Mouse (Mus musculus) hindbrain, embryonic 15.5 days (tissue): ENCODE results near the gene P2ry6. TPM values are rescaled to one million over a fixed set of nuclear protein-coding genes. Genes with fewer than 3 reads are reported as not detected.

Experiments
- ATAC-seq: fragments of 200-750 bp; cut with Nextera tagmentation; 2 replicates; pipeline ENCODE4 v1.8.0; 2017; ENCODE audit warnings: low read depth, moderate number of reproducible peaks, moderate TSS enrichment; ENCODE audit not compliant: low FRiP score
- H3K27ac ChIP-seq: fragments of 300-500 bp; sonication (generic); replicated peaks from 2 replicates; pipeline ENCODE4 v1.5.1; 2015; ENCODE audit warnings: mild to moderate bottlenecking, inconsistent platforms
- H3K27me3 ChIP-seq: fragments of 300-500 bp; sonication (generic); 2 replicates; pipeline ENCODE4 v1.6.1; 2015; ENCODE audit warnings: control low read depth, inconsistent platforms
- H3K36me3 ChIP-seq: fragments of 300-500 bp; sonication (generic); 2 replicates; pipeline ENCODE4 v1.6.1; 2015; ENCODE audit warnings: control low read depth, inconsistent platforms
- H3K4me1 ChIP-seq: fragments of 300-500 bp; sonication (generic); replicated peaks from 2 replicates; pipeline ENCODE4 v1.6.1; 2015; ENCODE audit warnings: control low read depth, inconsistent platforms
- H3K4me2 ChIP-seq: fragments of 300-500 bp; sonication (generic); 2 replicates; pipeline ENCODE4 v1.6.1; 2015; ENCODE audit warnings: moderate library complexity, mild to moderate bottlenecking, inconsistent platforms
- H3K4me3 ChIP-seq: fragments of 300-500 bp; sonication (generic); 2 replicates; pipeline ENCODE4 v1.5.1; 2015; ENCODE audit warnings: mild to moderate bottlenecking, inconsistent platforms
- H3K9ac ChIP-seq: fragments of 300-500 bp; sonication (generic); 2 replicates; pipeline ENCODE4 v1.6.1; 2015; ENCODE audit warnings: inconsistent platforms
- H3K9me3 ChIP-seq: fragments of 300-500 bp; sonication (generic); 2 replicates; pipeline ENCODE4 v1.6.1; 2016; ENCODE audit warnings: control low read depth, inconsistent platforms
- WGBS: fragments of 180-500 bp; shearing (Covaris S2); methylation state at CpG from one replicate; pipeline ENCODE4 v1.1.7; 2015; 5-methylcytosine and 5-hydroxymethylcytosine counted together
- polyA plus RNA-seq: library from polyadenylated mRNA; unstranded; fragments of >200 nt; fragmentation: Nextera tagmentation; extraction: Ambion mirVana; gene quantifications from 2 replicates; pipeline ENCODE4 v1.2.1, GENCODE M21; 2015

The P2ry6 gene
- polyA plus RNA-seq, 1 experiment from 2014 or later, result 3.2 TPM

DNA sequence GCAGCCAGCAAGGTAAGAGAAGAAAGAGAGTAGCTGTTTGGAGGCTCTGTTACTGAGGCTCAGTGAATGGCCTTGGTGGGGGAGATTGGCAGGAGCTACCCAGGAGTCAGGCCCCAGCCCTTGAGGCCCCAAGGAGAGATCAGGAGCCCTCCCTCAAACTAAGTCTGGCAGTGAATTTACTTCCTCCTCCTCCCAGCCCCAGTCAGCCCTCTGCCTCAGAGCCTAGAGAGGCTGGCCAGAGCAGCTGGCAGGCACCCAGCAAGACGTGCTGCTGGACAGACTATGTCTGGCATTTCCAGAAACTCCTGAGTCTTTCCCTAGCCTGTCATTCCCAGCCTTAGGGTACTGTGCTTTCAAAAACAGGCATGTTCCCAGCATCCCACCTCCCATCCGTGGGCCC is 4.7 kb upstream of the P2ry6 start:
- no peak overlapping the region for H3K9ac ChIP-seq

DNA sequence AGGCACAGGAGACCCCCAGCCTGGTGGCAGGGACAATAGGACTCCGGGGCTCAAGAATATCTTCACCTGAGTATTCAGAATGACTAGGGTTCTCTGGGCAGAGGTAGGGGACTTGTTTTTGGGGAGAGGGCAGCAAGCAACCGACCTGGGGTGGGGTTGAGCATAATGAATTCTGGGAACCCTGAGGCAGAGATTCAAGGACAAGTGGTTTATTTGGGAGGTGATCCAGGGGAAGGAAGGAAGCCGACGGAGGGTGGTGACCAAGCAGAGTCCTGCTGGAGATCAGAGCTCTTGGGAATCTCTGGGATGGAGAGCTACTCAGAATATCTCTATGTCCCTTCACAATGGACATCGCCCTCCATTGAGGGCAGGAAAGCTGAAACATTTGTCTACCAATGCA is 3.7 kb upstream of the P2ry6 start:
- H3K4me3 ChIP-seq, result no peak overlapping the region
- H3K4me1 ChIP-seq, result peaks cover 14% of the 10 kb centered on the region
- WGBS, result 95% methylated on average over 5 of the region's 5 CpGs
- no peak overlapping the region for H3K27ac ChIP-seq
- H3K9ac ChIP-seq, result no peak overlapping the region
- ATAC-seq, result no peak
- no peaks in the 10 kb centered on the region for H3K9me3 ChIP-seq
- no peak overlapping the region for H3K4me2 ChIP-seq
- H3K27me3 ChIP-seq, result peaks cover 22% of the 10 kb centered on the region
- H3K36me3 ChIP-seq, result no peaks in the 10 kb centered on the region

More for the DNA sequence above, 4.7 kb upstream of the P2ry6 start:
- peaks cover 11% of the 10 kb centered on the region for H3K27me3 ChIP-seq
- ATAC-seq, result peak; percentile 51; the same call in 1 of the 2 replicates
- no peak overlapping the region for H3K4me2 ChIP-seq
- WGBS, result 33% methylated on average over 2 of the region's 2 CpGs
- no peak overlapping the region for H3K27ac ChIP-seq
- peaks cover 10% of the 10 kb centered on the region for H3K4me1 ChIP-seq
- H3K36me3 ChIP-seq, result no peaks in the 10 kb centered on the region
- no peak overlapping the region for H3K4me3 ChIP-seq
- no peaks in the 10 kb centered on the region for H3K9me3 ChIP-seq

DNA sequence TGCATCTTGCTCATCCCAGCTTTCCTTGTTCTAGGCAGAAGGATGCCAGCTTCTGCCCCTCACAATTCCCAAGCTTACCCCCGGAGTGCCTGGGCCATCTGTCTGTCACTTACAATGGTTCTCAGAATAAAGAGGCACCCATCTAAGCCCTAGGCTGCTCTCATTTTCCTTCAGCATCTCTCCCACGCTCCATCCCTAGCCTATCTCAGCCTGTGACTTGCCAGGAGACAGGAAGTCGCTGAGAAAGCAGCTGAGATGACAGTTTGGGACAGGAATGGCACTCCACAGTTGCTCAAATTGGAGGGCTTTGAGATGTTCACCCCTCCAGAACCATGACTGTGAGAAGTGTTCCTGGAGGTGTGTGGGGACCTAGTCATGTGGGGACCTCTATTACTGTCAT is 1.6 kb downstream of the P2ry6 start:
- ATAC-seq, result no peak
- Histone ChIP-seq H3K27me3 (peaks cover 32% of the 10 kb centered on the region), H3K9ac (no peak overlapping the region), H3K36me3 (no peaks in the 10 kb centered on the region), H3K9me3 (no peaks in the 10 kb centered on the region), H3K4me1 (peaks cover 18% of the 10 kb centered on the region), H3K4me2 (no peak overlapping the region), H3K27ac (no peak overlapping the region), H3K4me3 (no peak overlapping the region)
- 46% methylated on average over 3 of the region's 3 CpGs for WGBS

DNA sequence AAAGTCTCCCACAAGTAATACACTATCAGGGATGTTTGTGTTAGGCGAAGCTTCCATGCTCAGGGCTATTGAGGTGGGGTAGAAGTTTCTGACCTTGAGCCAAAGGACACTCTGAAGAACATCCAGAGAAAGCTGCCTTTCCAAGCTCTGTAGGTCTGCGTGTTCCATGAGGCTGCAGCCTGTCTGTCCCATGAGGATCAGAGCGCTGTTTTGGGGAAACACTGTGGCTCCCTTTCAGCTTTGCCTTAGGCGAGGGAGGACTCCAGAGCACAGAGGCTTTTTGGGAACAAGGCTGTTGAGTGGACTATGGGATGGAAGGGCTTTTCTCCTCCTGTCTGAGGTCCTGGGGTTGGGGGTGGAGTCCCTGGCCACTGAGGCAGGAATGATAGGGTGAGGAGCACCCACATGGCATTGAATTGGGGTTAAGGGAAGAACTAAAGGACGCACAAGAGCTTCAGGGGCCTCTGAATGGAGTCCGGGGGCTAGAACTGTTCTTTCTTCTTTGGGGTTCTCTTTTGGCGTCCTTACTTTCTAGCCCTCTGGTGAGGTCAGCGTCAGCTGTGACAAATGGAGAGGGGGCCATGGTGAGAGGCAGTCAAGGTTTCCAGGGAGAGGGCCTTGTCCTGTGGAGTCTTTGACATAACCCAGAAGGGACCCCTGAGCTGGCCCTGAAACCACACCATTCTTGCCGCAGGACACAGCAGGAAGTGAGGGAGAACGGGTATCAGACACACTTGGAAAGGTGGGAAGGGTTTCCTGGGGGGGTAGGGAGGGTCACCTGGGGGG is 5.4 kb downstream of the P2ry6 start:
- no peak for ATAC-seq
- Histone ChIP-seq H3K9ac (no peak overlapping the region), H3K9me3 (no peaks in the 10 kb centered on the region), H3K4me1 (peaks cover 7% of the 10 kb centered on the region; the same call in 1 of the 2 replicates), H3K4me2 (no peak overlapping the region), H3K36me3 (no peaks in the 10 kb centered on the region), H3K4me3 (no peak overlapping the region), H3K27ac (no peak overlapping the region), H3K27me3 (peaks cover 19% of the 10 kb centered on the region)
- WGBS, result 79% methylated on average over 10 of the region's 10 CpGs

DNA sequence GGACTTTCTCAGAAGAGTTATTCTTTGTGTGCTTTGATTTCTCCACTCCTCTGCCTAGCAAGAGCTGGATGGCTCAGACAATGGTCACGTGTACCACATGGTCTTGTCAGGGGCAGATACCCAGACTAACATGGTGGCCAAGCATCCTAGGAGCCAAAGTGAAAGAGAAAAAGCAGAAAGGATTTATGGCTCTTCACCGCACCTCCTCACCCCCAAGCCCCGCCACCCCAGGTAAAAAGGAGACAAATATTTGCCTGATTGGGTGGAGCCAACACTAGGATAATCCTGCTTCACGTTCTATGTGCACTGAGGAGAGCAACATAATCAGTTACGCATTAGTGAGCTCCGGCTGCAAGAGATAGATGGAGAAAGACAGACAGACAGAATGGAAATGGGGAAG is 6.1 kb downstream of the P2ry6 start:
- H3K27ac ChIP-seq, result no peak overlapping the region
- no peak overlapping the region for H3K4me2 ChIP-seq
- 0 out of 2 replicates have a peak, but pooled peaks cover 4% of the 10 kb centered on the region for H3K4me1 ChIP-seq
- 81% methylated on average over 6 of the region's 6 CpGs for WGBS
- H3K27me3 ChIP-seq, result peaks cover 12% of the 10 kb centered on the region
- no peaks in the 10 kb centered on the region for H3K36me3 ChIP-seq
- no peak overlapping the region for H3K9ac ChIP-seq
- no peak for ATAC-seq
- H3K4me3 ChIP-seq, result no peak overlapping the region
- H3K9me3 ChIP-seq, result no peaks in the 10 kb centered on the region

DNA sequence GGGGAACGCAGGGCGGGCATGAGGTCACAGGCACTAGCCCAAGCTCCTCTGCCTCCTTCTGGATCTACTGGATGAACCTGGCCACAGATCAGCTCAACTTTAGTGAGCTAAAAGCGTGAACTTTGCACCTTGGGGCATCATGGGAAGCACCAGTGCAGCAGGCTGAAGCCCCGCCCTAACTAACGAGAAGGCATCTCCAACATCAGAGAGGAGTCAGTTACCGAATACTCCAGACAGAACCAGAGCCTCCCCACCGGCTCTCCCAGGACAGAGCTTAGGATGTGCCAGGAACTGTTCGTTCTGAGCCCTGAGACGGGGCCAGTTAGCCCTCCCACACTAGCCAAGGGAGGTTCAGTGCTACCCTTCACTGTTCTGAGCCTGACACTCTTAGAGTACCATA is 6.6 kb downstream of the P2ry6 start:
- no peak overlapping the region for H3K4me2 ChIP-seq
- H3K9ac ChIP-seq, result no peak overlapping the region
- no peak overlapping the region for H3K27ac ChIP-seq
- H3K4me1 ChIP-seq, result 0 out of 2 replicates have a peak, but pooled peaks cover 2% of the 10 kb centered on the region
- H3K4me3 ChIP-seq, result no peak overlapping the region
- H3K27me3 ChIP-seq, result peaks cover 7% of the 10 kb centered on the region
- H3K9me3 ChIP-seq, result no peaks in the 10 kb centered on the region
- ATAC-seq, result no peak
- no peaks in the 10 kb centered on the region for H3K36me3 ChIP-seq
- 84% methylated on average over 9 of the region's 9 CpGs for WGBS

DNA sequence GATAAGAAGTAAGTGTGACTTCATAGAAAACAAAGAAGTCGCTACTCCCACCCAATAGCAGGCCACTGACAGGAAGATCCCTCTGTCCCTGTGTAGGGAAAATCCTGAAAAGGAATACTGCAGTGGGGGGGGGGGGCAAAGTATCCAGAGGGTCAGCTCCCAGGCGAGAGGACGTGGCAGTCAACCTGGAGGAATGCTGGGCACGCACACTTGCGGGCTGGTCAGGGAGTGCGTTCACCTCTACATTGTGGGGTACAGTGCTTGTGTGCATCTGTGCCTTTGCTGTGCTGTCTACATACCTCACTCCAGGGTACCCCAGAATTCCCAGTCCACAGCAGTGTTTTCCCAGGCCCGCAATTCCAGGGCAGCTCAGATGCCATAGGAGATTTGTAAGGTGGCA is 8.4 kb downstream of the P2ry6 start:
- no peaks in the 10 kb centered on the region for H3K9me3 ChIP-seq
- H3K27ac ChIP-seq, result no peak overlapping the region
- H3K36me3 ChIP-seq, result no peaks in the 10 kb centered on the region
- H3K4me1 ChIP-seq, result no peaks in the 10 kb centered on the region
- H3K4me3 ChIP-seq, result no peak overlapping the region
- no peak for ATAC-seq
- WGBS, result 85% methylated on average over 7 of the region's 7 CpGs
- no peaks in the 10 kb centered on the region for H3K27me3 ChIP-seq
- H3K9ac ChIP-seq, result no peak overlapping the region
- no peak overlapping the region for H3K4me2 ChIP-seq

DNA sequence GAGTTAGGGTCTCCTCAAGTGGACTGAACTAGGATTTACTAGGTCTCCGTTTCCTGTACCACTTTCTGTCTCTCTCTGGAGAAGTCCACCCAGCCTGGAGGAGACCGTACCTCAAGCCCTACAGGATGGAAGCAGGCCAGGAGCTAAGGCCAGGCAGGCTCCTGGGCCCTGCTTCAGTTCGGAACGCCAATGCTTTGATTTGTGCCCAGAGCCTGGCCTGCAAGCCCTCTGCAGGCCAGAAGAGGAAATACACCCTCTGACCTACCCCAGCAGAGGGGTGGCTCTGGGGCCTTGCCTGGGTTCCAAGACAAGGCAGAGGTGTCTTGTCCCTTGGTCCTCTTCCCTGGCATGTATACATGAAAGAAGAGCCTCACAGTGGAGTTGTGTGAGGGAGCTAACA is 9.4 kb downstream of the P2ry6 start:
- 24% methylated on average over 4 of the region's 4 CpGs for WGBS
- Histone ChIP-seq H3K27ac (no peak overlapping the region), H3K4me2 (no peak overlapping the region), H3K9me3 (no peaks in the 10 kb centered on the region), H3K9ac (no peak overlapping the region), H3K4me1 (no peaks in the 10 kb centered on the region), H3K4me3 (no peak overlapping the region), H3K36me3 (no peaks in the 10 kb centered on the region), H3K27me3 (no peaks in the 10 kb centered on the region)
- ATAC-seq, result no peak

DNA sequence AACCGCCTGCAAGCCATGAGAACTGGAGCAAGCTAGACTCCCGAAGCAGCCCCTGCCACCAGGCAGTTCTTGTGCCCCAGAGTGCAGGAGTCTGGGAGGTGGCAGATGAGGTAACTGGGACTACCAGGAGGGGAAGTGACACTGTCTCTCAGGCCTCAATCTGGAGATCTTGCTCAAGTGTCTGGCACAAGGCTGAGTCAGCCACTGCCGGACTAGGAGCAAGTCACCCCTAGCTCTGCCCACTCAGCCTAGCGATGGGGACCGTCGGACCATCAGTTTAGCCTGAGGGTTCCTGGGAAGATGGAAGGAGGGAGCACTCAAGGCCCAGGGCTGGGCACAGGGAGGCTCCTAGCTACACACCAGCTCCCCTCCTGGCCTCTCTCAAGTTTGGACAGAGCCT is 10.2 kb downstream of the P2ry6 start:
- 86% methylated on average over 6 of the region's 6 CpGs for WGBS
- Histone ChIP-seq H3K4me1 (no peaks in the 10 kb centered on the region), H3K4me2 (no peak overlapping the region), H3K36me3 (no peaks in the 10 kb centered on the region), H3K9me3 (no peaks in the 10 kb centered on the region), H3K9ac (no peak overlapping the region), H3K27ac (no peak overlapping the region), H3K4me3 (no peak overlapping the region), H3K27me3 (no peaks in the 10 kb centered on the region)
- ATAC-seq, result no peak

DNA sequence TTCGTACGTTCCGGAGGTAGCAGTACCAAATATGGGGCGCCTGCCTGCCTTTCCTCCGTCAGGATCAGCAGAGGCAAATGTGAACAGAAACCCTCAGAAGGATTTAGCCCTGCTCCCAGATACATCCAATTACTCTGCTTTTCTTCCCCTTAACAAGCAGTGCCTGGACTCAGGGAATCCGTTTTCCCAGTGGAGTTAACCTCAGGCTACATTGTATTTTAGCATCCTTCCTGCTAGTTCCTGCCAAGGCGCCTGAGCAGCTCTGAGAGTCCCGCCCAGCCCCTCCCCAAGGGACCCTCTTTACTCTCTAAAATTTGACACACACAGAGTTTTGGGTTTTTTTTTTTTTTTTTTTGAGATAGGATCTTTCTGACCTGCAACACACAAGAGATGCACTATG is 11.1 kb downstream of the P2ry6 start:
- H3K4me1 ChIP-seq, result no peaks in the 10 kb centered on the region
- no peaks in the 10 kb centered on the region for H3K36me3 ChIP-seq
- H3K9me3 ChIP-seq, result no peaks in the 10 kb centered on the region
- no peak overlapping the region for H3K4me2 ChIP-seq
- ATAC-seq, result no peak
- no peak overlapping the region for H3K9ac ChIP-seq
- H3K27ac ChIP-seq, result no peak overlapping the region
- H3K27me3 ChIP-seq, result no peaks in the 10 kb centered on the region
- 72% methylated on average over 8 of the region's 8 CpGs for WGBS
- no peak overlapping the region for H3K4me3 ChIP-seq

DNA sequence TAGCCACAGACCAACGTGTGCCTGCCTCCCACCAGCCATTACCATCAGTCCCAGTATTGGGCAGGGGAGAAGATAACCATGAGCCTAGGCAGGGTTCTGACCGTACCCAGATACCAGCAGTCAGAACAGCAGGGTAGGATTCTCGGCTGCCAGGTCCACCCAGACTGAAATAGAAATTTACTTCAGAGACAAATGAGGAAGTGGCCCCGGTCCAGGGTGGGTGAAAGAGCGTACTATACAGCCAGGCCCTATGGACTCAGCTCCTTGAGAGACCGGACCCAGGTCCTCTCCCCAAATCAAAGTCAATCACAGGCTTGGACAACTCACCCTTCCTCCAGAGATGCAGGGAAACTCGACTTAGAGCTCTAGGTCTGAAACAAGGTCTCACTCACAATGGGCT is 13.3 kb downstream of the P2ry6 start:
- Histone ChIP-seq H3K4me2 (no peak overlapping the region), H3K9ac (no peak overlapping the region), H3K27me3 (no peaks in the 10 kb centered on the region), H3K9me3 (no peaks in the 10 kb centered on the region), H3K4me3 (no peak overlapping the region), H3K27ac (no peak overlapping the region), H3K4me1 (no peaks in the 10 kb centered on the region), H3K36me3 (no peaks in the 10 kb centered on the region)
- WGBS, result 79% methylated on average over 7 of the region's 7 CpGs
- ATAC-seq, result no peak

DNA sequence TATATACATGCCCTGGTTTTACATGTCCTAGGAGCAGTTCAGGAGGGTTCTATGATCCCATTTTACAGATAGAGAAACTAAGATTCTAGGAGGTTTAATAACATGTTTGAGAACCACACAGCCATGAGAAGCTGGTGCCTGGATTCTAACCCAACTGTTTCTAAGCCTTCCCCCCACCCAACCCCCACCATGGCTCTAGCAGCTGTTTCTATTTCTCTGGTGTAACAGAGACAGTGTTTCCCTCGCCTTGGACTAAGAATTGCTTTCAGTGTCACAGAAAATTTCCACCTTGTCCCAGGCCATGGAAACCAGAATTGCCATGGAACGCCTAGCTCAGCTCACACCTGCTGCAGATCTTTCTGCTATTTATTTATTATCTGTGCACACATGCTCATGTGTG is 14.0 kb downstream of the P2ry6 start:
- ATAC-seq, result no peak
- Histone ChIP-seq H3K4me1 (no peaks in the 10 kb centered on the region), H3K4me3 (no peak overlapping the region), H3K27ac (no peak overlapping the region), H3K27me3 (no peaks in the 10 kb centered on the region), H3K36me3 (no peaks in the 10 kb centered on the region), H3K9me3 (no peaks in the 10 kb centered on the region), H3K9ac (no peak overlapping the region), H3K4me2 (no peak overlapping the region)
- 79% methylated on average over 2 of the region's 2 CpGs for WGBS

DNA sequence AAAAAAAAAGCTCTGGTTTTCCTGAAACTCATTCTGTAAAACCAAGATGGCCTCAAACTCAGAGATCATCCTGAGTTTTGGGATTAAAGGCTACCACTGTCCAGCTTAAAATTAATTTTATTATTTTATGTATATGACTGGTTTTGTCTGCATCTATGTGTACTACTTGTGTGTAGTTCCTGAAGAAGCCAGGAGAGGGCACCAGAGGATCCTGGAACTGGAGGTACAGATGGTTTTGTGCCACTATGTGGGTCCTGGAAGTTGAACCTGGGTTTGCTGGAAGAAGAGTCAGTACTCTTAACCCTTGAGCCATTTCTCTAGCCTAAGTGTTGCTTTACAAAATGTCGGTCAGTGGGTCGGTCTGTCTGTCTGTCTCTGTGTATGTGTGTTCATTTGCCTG is 16.0 kb downstream of the P2ry6 start:
- Histone ChIP-seq H3K36me3 (no peaks in the 10 kb centered on the region), H3K9me3 (no peaks in the 10 kb centered on the region), H3K27ac (no peak overlapping the region), H3K4me2 (no peak overlapping the region), H3K4me3 (no peak overlapping the region), H3K27me3 (no peaks in the 10 kb centered on the region), H3K9ac (no peak overlapping the region), H3K4me1 (no peaks in the 10 kb centered on the region)
- no peak for ATAC-seq
- WGBS, result 93% methylated on average over 2 of the region's 2 CpGs
